Mouse (Mus musculus) lung, embryonic 16.5 days (tissue): ENCODE data around the gene Gab2. TPM values are rescaled to one million over a fixed set of nuclear protein-coding genes. Genes with fewer than 3 reads are reported as not detected.
A peak's percentile ranks its signal among the peaks of the same experiment; 100 is the strongest.

Experiments
- ATAC-seq: fragments of 200-750 bp; cut with Nextera tagmentation; 2 replicates; pipeline ENCODE4 v1.8.0; 2017; ENCODE audit warnings: low read depth, mild to moderate bottlenecking, moderate library complexity
- H3K27ac ChIP-seq: fragments of 300-500 bp; sonication (generic); 2 replicates; pipeline ENCODE4 v1.5.1; 2014; ENCODE audit warnings: mild to moderate bottlenecking, control low read depth, low read length
- H3K27me3 ChIP-seq: fragments of 300-500 bp; sonication (generic); 2 replicates; pipeline ENCODE4 v1.6.1; 2014; ENCODE audit warnings: low read depth, low read length, mixed read lengths; ENCODE audit not compliant: control insufficient read depth, insufficient read depth
- H3K36me3 ChIP-seq: fragments of 300-500 bp; sonication (generic); 2 replicates; pipeline ENCODE4 v1.6.1; 2014; ENCODE audit warnings: low read length; ENCODE audit not compliant: control insufficient read depth, insufficient read depth
- H3K4me1 ChIP-seq: fragments of 300-500 bp; sonication (generic); replicated peaks from 2 replicates; pipeline ENCODE4 v1.6.1; 2014; ENCODE audit warnings: low read length, mixed read lengths; ENCODE audit not compliant: control insufficient read depth, insufficient read depth
- H3K4me2 ChIP-seq: fragments of 300-500 bp; sonication (generic); 2 replicates; pipeline ENCODE4 v1.6.1; 2014; ENCODE audit warnings: low read depth, low read length, control low read depth
- H3K4me3 ChIP-seq: fragments of 300-500 bp; sonication (generic); 2 replicates; pipeline ENCODE4 v1.5.1; 2014; ENCODE audit warnings: mild to moderate bottlenecking, low read length, control low read depth
- H3K9ac ChIP-seq: fragments of 300-500 bp; sonication (generic); 2 replicates; pipeline ENCODE4 v1.6.1; 2014; ENCODE audit warnings: low read length, control low read depth
- H3K9me3 ChIP-seq: fragments of 300-500 bp; sonication (generic); 2 replicates; pipeline ENCODE4 v1.6.1; 2016; ENCODE audit warnings: low read length; ENCODE audit not compliant: control insufficient read depth
- WGBS: fragments of 180-500 bp; shearing (Covaris S2); extraction: QIAGEN DNeasy Blood & Tissue Kit; methylation state at CpG from one replicate; pipeline ENCODE4 v1.1.7; 2014; 5-methylcytosine and 5-hydroxymethylcytosine counted together
- polyA plus RNA-seq: library from polyadenylated mRNA; unstranded; fragments of >200 nt; fragmentation: Nextera tagmentation; extraction: Ambion mirVana; gene quantifications from 2 replicates; pipeline ENCODE4 v1.2.1, GENCODE M21; 2015

Gene Gab2
- polyA plus RNA-seq, 1 experiment from 2014 or later: 8.9 TPM

DNA sequence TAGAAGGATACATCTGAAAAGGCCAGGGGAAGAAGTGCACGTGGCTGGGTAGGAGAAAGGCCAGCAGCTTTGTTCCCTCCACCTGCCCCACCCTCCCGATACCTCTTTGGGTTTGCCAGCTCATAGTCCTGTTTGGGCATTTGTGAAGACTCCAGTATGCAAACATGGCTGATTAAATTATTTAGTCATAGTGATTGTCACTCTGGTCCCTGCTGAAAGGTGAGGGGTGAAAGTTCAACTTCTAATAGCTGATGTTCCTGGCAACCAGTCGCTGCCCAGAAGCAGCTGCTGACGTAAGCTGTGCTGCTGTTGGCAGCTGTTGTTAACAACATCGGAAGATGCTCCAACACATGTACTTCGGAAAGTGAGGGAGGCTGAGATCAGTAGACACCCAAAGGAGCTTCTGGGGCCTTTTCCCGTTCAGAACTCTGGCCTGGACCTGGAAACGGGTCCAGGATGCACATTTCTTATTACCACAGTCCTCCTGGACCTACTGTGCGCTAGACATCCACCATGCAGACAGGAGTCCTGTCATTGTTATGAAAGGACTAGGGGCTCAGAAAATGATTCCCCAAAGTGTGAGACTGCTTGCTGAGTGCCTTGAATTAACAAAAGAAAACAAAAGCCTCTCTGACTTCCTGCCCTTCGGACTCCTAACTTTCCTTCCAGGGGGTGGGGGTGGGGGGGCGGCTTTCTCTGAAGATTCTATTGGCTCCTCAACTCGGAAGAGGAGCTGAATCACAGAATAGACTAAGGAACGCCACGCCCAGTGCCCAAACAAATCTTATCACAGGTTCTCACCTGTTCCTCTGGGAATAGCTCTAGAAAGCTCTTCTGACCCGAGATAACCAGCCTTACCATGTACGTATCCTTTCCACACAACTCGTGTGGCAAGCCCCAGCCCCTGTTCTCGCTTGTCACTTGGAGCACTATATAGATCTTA is 259.8 kb downstream of the Gab2 start:
- WGBS: 48% methylated on average over 18 of the region's 18 CpGs
- no peak overlapping the region for H3K4me3 ChIP-seq
- peaks cover 6% of the 10 kb centered on the region for H3K4me1 ChIP-seq
- H3K9me3 ChIP-seq: no peaks in the 10 kb centered on the region
- ATAC-seq: no peak
- no peaks in the 10 kb centered on the region for H3K27me3 ChIP-seq
- no peak overlapping the region for H3K4me2 ChIP-seq
- H3K27ac ChIP-seq: no peak overlapping the region
- no peak overlapping the region for H3K9ac ChIP-seq
- no peaks in the 10 kb centered on the region for H3K36me3 ChIP-seq

DNA sequence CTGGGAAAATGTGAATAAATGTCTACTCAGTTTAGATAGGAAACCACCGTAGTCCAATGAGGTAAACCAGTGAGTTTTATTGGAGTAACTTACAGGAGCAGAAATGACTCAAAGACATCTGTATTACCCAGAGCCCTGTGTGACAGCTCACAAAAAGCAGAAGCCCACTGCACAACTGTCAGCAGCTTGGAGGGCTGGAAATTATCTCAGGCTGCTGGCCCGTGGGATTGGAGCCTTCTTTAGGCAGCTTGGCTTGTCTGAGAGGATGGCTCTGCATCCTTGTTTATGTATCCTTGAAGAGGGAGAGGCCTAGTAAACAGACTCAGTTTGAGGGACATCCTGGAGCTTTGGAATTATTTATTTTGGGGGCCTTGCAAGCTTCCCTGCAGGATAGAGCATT is 261.6 kb downstream of the Gab2 start:
- H3K4me1 ChIP-seq: peaks cover 6% of the 10 kb centered on the region
- no peaks in the 10 kb centered on the region for H3K36me3 ChIP-seq
- H3K4me3 ChIP-seq: no peak overlapping the region
- no peaks in the 10 kb centered on the region for H3K9me3 ChIP-seq
- WGBS: 57% methylated on average over 2 of the region's 2 CpGs
- H3K27me3 ChIP-seq: no peaks in the 10 kb centered on the region
- no peak overlapping the region for H3K4me2 ChIP-seq
- no peak overlapping the region for H3K27ac ChIP-seq
- ATAC-seq: no peak
- H3K9ac ChIP-seq: no peak overlapping the region

DNA sequence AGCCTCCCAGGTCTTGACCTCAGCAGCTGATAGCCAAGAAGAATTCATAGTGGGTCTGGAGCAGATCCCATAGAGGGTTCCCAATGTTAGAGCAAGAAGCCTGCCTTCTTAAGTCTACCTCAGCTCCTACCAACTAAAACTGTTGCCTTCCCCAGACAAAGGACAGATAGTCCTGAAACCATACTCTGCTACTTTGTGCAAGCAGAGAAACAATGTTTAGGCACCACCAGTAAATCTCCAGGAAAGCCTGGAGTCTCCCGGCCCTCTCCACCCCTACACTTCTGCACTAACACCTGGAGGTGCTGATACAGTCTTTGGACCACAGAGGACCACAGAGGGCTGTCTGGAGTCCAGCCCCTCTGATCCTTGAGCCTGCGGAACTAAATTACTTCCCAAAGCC is 263.3 kb downstream of the Gab2 start:
- ATAC-seq: no peak

DNA sequence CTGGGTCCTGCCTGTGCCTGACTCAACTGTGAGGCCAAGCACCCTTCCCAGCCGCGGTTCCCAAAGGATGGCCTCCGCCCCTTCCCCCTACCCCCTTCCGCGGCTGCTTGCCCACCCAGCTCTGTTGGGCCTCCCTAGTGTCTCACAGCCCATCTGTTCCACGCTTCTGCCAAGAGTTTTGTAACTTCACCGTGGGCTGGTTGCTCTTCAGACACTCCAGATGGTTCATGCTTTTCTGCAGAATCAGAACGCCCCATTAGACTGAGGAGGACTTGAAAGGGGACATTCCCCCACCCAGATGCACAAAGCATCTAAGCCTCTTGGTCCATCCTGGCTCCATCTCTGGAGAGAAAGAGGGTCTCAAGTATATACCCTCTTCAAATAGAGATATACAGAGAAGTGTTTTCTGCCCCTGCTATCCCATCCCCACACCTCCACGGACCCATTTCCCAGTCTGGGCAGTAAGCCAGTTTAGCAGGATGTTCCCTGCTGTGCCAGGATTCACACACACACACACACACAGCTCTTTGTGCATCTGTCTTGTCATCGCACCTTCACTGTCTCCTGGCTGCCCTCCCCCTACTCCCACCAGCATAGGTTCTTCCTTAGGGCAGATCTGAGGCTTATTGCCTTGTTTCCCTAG is 264.0 kb downstream of the Gab2 start:
- H3K9ac ChIP-seq: no peak overlapping the region
- 39% methylated on average over 10 of the region's 10 CpGs for WGBS
- peaks cover 6% of the 10 kb centered on the region for H3K4me1 ChIP-seq
- H3K27me3 ChIP-seq: no peaks in the 10 kb centered on the region
- no peak overlapping the region for H3K27ac ChIP-seq
- H3K36me3 ChIP-seq: no peaks in the 10 kb centered on the region
- H3K4me2 ChIP-seq: no peak overlapping the region
- no peak overlapping the region for H3K4me3 ChIP-seq
- no peaks in the 10 kb centered on the region for H3K9me3 ChIP-seq
- peak; percentile 75 for ATAC-seq

More for the DNA sequence above, 263.3 kb downstream of the Gab2 start:
- Histone ChIP-seq H3K9ac (no peak overlapping the region), H3K4me3 (no peak overlapping the region), H3K27ac (no peak overlapping the region), H3K9me3 (no peaks in the 10 kb centered on the region), H3K27me3 (no peaks in the 10 kb centered on the region), H3K36me3 (no peaks in the 10 kb centered on the region), H3K4me2 (no peak overlapping the region), H3K4me1 (peaks cover 6% of the 10 kb centered on the region)
- WGBS: 83% methylated on average over 2 of the region's 2 CpGs

DNA sequence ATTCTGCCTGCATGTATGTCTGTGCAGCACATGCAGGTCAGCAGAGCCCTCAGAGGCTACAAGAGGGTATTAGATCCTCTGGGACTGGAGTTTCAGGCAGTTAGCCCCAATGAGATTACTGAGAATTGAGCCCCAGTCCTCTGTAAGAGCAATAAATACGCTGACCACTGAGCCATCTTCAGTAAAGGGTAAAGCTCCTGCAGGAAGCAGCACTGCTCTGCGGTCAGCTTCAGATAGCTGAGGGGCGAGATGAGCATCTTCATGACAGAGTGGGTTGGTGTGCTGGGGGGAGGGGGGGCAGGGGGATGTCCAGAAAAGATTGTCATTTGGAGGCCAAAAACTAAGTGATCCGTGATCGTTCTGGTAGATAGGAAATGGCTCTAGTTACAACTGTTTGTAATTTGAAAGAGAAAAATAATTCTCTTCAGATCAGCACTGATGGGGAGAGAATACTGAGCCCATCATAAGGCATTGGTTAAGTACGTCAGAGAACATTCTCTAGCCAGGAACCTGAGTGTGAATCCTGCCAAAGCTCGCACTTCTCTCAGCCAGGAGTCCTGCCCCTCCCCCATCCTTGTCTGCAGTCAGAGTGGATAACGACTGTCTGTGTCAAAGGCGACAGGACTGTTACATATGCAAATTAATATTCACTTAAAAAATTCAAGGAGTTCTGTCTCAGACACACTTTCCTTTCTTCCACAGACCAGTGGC is 264.9 kb downstream of the Gab2 start:
- Histone ChIP-seq H3K9me3 (no peaks in the 10 kb centered on the region), H3K4me2 (no peak overlapping the region), H3K4me3 (no peak overlapping the region), H3K36me3 (no peaks in the 10 kb centered on the region), H3K4me1 (peaks cover 6% of the 10 kb centered on the region), H3K9ac (no peak overlapping the region), H3K27me3 (no peaks in the 10 kb centered on the region), H3K27ac (no peak overlapping the region)
- WGBS: 64% methylated on average over 9 of the region's 9 CpGs
- no peak for ATAC-seq

DNA sequence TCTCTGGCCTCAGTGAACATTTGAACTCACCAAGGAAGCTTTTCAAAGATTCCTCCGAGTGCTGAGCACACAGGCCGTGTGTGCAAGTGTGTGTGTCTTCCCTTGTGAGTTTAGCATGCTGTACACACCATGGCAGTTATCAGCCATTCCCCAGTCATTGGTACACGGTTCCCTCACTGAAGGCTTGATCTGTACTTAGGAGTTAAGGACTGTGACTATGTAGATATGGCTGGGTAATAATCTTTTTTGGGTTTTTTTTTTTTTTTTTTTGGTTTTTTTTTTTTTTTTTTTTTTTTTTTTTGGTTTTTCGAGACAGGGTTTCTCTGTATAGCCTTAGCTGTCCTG is 265.4 kb downstream of the Gab2 start:
- Histone ChIP-seq H3K9ac (no peak overlapping the region), H3K9me3 (no peaks in the 10 kb centered on the region), H3K4me3 (no peak overlapping the region), H3K4me2 (no peak overlapping the region), H3K27ac (no peak overlapping the region), H3K36me3 (no peaks in the 10 kb centered on the region), H3K4me1 (peaks cover 6% of the 10 kb centered on the region), H3K27me3 (no peaks in the 10 kb centered on the region)
- no peak for ATAC-seq
- 73% methylated on average over 3 of the region's 4 CpGs for WGBS

DNA sequence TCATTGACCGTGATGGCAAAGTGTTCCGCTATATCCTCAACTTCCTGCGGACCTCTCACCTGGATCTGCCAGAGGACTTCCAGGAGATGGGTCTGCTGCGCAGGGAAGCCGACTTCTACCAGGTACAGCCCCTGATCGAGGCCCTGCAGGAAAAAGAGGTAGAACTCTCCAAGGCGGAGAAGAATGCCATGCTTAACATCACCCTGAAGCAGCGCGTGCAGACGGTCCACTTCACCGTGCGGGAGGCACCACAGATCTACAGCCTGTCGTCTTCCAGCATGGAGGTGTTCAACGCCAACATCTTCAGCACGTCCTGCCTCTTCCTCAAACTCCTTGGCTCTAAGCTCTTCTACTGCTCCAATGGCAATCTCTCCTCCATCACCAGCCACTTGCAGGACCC is 266.1 kb downstream of the Gab2 start:
- Histone ChIP-seq H3K36me3 (no peaks in the 10 kb centered on the region), H3K9me3 (no peaks in the 10 kb centered on the region), H3K27ac (no peak overlapping the region), H3K27me3 (no peaks in the 10 kb centered on the region), H3K4me1 (peaks cover 6% of the 10 kb centered on the region), H3K9ac (no peak overlapping the region), H3K4me3 (no peak overlapping the region), H3K4me2 (no peak overlapping the region)
- ATAC-seq: no peak
- 93% methylated on average over 15 of the region's 15 CpGs for WGBS

DNA sequence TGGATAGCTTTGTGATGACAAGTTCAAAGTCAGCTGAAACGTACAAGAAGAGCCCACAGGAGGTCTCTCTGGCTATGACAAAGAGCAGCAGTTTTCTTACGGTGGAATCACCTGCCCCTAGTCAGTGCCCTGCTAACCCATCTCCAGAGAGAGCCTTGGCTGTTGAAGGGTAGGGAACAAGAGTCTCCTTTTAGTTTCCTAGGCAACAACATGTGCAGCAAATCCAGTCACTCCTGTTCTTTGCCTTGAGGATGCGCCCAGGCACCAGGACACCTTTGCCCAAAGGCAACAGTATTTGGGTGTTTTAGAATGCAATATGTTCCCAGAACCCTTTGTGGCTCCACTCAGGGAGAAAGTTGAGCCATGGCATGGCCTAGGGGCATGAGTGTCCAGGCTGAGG is 266.9 kb downstream of the Gab2 start:
- WGBS: 78% methylated on average over 3 of the region's 3 CpGs
- Histone ChIP-seq H3K4me3 (no peak overlapping the region), H3K27me3 (no peaks in the 10 kb centered on the region), H3K9ac (no peak overlapping the region), H3K27ac (no peak overlapping the region), H3K4me1 (peaks cover 6% of the 10 kb centered on the region), H3K36me3 (no peaks in the 10 kb centered on the region), H3K9me3 (no peaks in the 10 kb centered on the region), H3K4me2 (no peak overlapping the region)
- ATAC-seq: no peak

DNA sequence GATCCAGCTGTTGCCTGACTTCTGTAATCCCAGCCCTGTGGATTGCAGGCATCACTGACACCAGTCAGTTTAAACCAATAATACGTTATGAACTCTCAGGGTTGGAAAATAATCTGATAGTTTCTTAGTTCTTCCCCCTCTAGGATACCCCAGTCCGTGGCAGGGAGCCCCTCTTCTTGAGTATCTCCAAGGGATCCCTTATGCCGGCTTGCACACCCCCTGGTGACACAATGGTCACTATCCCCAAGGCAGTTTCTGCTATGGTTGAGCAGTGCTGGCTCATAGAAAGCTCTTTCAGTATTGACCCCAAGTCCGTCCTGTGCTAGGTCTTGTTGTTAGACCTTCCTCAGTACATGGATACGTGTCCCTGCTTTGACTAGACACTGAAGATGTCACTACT is 267.4 kb downstream of the Gab2 start:
- H3K4me3 ChIP-seq: no peak overlapping the region
- H3K4me1 ChIP-seq: peaks cover 6% of the 10 kb centered on the region
- no peaks in the 10 kb centered on the region for H3K36me3 ChIP-seq
- H3K4me2 ChIP-seq: no peak overlapping the region
- 80% methylated on average over 5 of the region's 5 CpGs for WGBS
- no peak overlapping the region for H3K27ac ChIP-seq
- H3K27me3 ChIP-seq: no peaks in the 10 kb centered on the region
- H3K9me3 ChIP-seq: no peaks in the 10 kb centered on the region
- H3K9ac ChIP-seq: no peak overlapping the region
- ATAC-seq: no peak
